Mouse (Mus musculus): ENCODE data around the gene Ltv1. TPM values are rescaled to one million over a fixed set of nuclear protein-coding genes. Genes with fewer than 3 reads are reported as not detected.

Gene Ltv1
- 10 to 100 TPM; 47.8 to 50.6 TPM for total RNA-seq (2023)

DNA sequence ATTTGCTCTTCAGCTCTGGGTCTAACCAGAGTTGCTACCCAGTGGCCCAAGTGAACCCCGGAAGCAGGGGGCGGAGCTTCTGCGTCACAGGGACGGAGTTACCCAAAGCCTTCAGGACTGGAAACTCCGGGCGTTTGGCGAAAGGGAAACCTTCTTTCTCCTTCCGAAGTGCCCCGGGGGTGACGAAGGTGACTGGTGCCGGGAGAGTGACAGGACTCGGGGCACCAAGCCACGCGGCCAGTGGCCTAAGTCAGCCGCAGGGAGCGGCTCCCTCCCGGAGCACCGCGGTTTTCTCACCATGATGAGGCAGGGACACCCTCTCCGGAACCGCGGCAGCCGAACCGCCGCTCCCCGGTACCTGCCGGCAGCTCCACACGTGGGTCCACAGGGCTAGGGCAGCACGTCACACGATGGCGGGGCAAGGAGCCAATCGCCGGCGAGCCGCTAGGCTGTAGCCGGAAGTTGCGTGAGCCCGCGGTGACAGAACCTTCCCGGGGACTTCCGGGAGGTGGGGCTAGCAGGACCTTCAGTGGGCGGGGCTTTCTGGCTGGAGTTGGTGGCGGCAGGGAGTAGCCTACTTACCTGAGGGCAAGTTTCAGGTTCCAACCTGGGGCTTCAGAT, at the start of gene Ltv1:
Gene Ltv1, minus strand, starts transcription at position 438 of the 621 bp plus-strand sequence.

DNA sequence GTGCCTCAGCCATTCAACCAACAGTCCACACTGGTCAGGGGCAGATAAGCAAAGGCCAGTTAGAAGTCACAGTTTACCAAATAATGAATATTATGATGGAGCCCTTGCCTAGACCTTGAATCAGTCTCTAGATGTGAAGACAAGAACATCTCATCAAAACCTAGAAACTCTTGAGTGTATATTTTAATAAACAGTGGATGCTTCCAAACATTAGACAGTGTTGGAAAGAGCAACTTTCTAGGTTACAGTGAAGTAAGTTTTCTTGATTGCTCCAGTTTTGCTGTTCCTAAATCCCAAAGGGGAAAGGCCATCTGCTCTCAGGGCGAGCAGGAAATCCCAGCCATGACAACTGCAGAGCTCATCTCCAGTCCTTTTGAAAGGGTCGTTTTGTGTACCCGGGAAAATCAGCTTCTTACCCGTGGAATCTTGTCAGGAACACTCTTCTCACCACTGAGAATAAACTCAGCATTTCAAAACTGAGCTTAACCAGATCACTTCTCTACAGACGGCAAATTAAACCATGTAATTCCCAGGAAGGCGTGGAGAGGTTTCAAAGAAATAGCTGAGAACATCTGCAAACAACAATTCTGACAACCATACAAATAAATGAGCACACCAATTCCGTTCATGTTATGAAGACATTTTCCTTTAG, 14.9 kb downstream of the Ltv1 start, which contains the start of gene Zc2hc1b:
Gene Zc2hc1b, minus strand, starts transcription at position 51 of the 652 bp plus-strand sequence.

Other genes starting within 250 kb of the Ltv1 start
- 10 to 100 TPM; 54.8 to 62.4 TPM for gene Stx11, start 228.9 kb downstream of the Ltv1 start, total RNA-seq (2023)
- 1 to 10 TPM; 8.6 to 8.8 TPM for gene Sf3b5, start 187.8 kb downstream of the Ltv1 start, total RNA-seq (2023)
- gene Plagl1, start 132.7 kb downstream of the Ltv1 start, total RNA-seq (2023): 1 to 10 TPM in 1 of 2 experiments, under 1 TPM in 1; 0.97 to 1.7 TPM
- gene Zc2hc1b, start 15.1 kb downstream of the Ltv1 start, total RNA-seq (2023): not detected